10 mouse cellular contexts compared by ENCODE assay signal in the genomic region with DNA sequence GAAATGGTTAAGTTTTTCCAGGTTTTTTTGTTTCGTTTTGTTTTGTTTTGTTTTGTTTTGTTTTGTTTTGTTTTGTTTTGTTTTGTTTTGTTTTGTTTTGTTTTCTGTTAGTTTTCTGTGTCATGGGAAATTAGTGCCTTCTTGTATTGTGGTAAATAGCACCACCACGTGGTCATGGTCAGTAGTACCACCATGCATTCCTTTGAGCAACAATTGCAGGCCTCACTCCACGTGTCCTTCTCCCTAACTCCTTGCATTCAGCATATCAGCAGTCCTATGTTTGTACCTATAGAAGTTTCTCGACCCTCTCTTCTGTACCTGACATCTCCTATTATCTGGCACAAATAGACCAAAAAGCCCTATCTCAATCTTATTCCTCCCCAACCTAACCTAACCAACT. TPM values are rescaled to one million over a fixed set of nuclear protein-coding genes. Genes with fewer than 3 reads are reported as not detected.
DNase-seq lines count a peak whose midpoint lies in the region; ATAC-seq lines count a peak whose summit lies in the region.
"Had no signal": no experiment of that assay in that cellular context is flagged by ENCODE, and none has a peak within 500 bp of the region (broad histone marks: within the 10 kb centered on the region; RNA-seq: fewer than 3 reads in every experiment).

No protein-coding gene starts in this region.

- H3K27ac ChIP-seq in midbrain, embryonic 11.5 days (ENCODE audit: low read depth, low read length): no peak overlapping the region
- H3K27ac ChIP-seq in midbrain, embryonic 16.5 days (ENCODE audit: low read length): no peak overlapping the region
- H3K27ac ChIP-seq in neural tube, embryonic 14.5 days (ENCODE audit: low read depth, low read length): no peak overlapping the region
- H3K27ac ChIP-seq: neural tube, embryonic 13.5 days had no signal

- H3K36me3 ChIP-seq in midbrain, embryonic 11.5 days (ENCODE audit: control insufficient read depth, insufficient read depth, low read length): no peaks in the 10 kb centered on the region
- H3K36me3 ChIP-seq in midbrain, embryonic 16.5 days (ENCODE audit: control insufficient read depth, insufficient read depth, low read length): no peaks in the 10 kb centered on the region
- H3K36me3 ChIP-seq in neural tube, embryonic 14.5 days (ENCODE audit: control insufficient read depth, insufficient read depth, low read length): no peaks in the 10 kb centered on the region
- H3K36me3 ChIP-seq: neural tube, embryonic 13.5 days had no signal

- ATAC-seq in midbrain, embryonic 11.5 days (ENCODE audit: low FRiP score): peak; percentile 48; the same call in 1 of the 2 replicates
- no peak for ATAC-seq in midbrain, embryonic 16.5 days
- peak; percentile 31; the same call in 1 of the 2 replicates for ATAC-seq in neural tube, embryonic 14.5 days (ENCODE audit: low read depth)
- no peak for ATAC-seq in erythroblast, adult 5-6 weeks (replicated peaks; ENCODE audit: low FRiP score, poor library complexity, severe bottlenecking)

- H3K4me2 ChIP-seq in midbrain, embryonic 11.5 days: no peak overlapping the region
- H3K4me2 ChIP-seq in midbrain, embryonic 16.5 days (ENCODE audit: low read length): no peak overlapping the region
- H3K4me2 ChIP-seq in neural tube, embryonic 14.5 days (ENCODE audit: low read depth, low read length): no peak overlapping the region
- H3K4me2 ChIP-seq: neural tube, embryonic 13.5 days had no signal

- no peak overlapping the region for H3K4me3 ChIP-seq in midbrain, embryonic 11.5 days (ENCODE audit: low read depth, low read length)
- H3K4me3 ChIP-seq in midbrain, embryonic 16.5 days (ENCODE audit: low read depth, low read length): no peak overlapping the region
- no peak overlapping the region for H3K4me3 ChIP-seq in neural tube, embryonic 14.5 days (ENCODE audit: low read depth, low read length)
- H3K4me3 ChIP-seq: neural tube, embryonic 13.5 days had no signal

- no peaks in the 10 kb centered on the region for H3K9me3 ChIP-seq in midbrain, embryonic 11.5 days (ENCODE audit: control insufficient read depth, low read length)
- H3K9me3 ChIP-seq in midbrain, embryonic 16.5 days (replicated peaks; ENCODE audit: control insufficient read depth, low read length, poor library complexity, severe bottlenecking): no peaks in the 10 kb centered on the region
- no peaks in the 10 kb centered on the region for H3K9me3 ChIP-seq in neural tube, embryonic 14.5 days (ENCODE audit: control insufficient read depth, low read length)
- H3K9me3 ChIP-seq: neural tube, embryonic 13.5 days had no signal

- WGBS in midbrain, embryonic 11.5 days: 12% methylated on average over 4 of the region's 4 CpGs
- 10% methylated on average over 4 of the region's 4 CpGs for WGBS in midbrain, embryonic 16.5 days
- 10% methylated on average over 4 of the region's 4 CpGs for WGBS in neural tube, embryonic 14.5 days

- H3K9ac ChIP-seq in midbrain, embryonic 11.5 days (ENCODE audit: low read length): no peak overlapping the region
- H3K9ac ChIP-seq in midbrain, embryonic 16.5 days (ENCODE audit: low read depth, low read length): no peak overlapping the region
- no peak overlapping the region for H3K9ac ChIP-seq in neural tube, embryonic 14.5 days (replicated peaks; ENCODE audit: low read depth, low read length)
- H3K9ac ChIP-seq: neural tube, embryonic 13.5 days had no signal

- intact Hi-C loops in left cerebral cortex, postnatal 10 days (cut with DNase I): no loop called here

- DNase-seq in midbrain, embryonic 11.5 days (ENCODE audit: low spot score, missing footprints): peak; percentile 92
- peak; percentile 76 for DNase-seq in adipocyte (ENCODE audit: low spot score)
- DNase-seq in embryo, embryonic 10 days (ENCODE audit: low spot score): peak; percentile 85
- DNase-seq in heart, postnatal 4 days: peak; percentile 63
- DNase-seq in left cerebral cortex, postnatal 10 days (ENCODE audit: extremely low spot score in 1 of 2, low spot score in 2 of 2): peak; percentile 25 to 45

- H3K4me1 ChIP-seq in midbrain, embryonic 11.5 days (ENCODE audit: control insufficient read depth, insufficient read depth, low read length): no peaks in the 10 kb centered on the region
- H3K4me1 ChIP-seq in midbrain, embryonic 16.5 days (ENCODE audit: control insufficient read depth, insufficient read depth, low read length): no peaks in the 10 kb centered on the region
- H3K4me1 ChIP-seq in neural tube, embryonic 14.5 days (ENCODE audit: control insufficient read depth, insufficient read depth, low read length): no peaks in the 10 kb centered on the region
- H3K4me1 ChIP-seq: neural tube, embryonic 13.5 days had no signal

- H3K27me3 ChIP-seq in midbrain, embryonic 11.5 days (ENCODE audit: control insufficient read depth, insufficient read depth, low read length): no peaks in the 10 kb centered on the region
- H3K27me3 ChIP-seq in midbrain, embryonic 16.5 days (ENCODE audit: control insufficient read depth, insufficient read depth, low read depth, low read length): no peaks in the 10 kb centered on the region
- no peaks in the 10 kb centered on the region for H3K27me3 ChIP-seq in neural tube, embryonic 14.5 days (ENCODE audit: control insufficient read depth, insufficient read depth, low read length)
- H3K27me3 ChIP-seq: neural tube, embryonic 13.5 days had no signal

RNA-seq across cellular contexts. Expression of a gene that starts 2.3 kb away (rescaled TPM):
- not detected in 2 replicates for polyA plus RNA-seq in midbrain, embryonic 11.5 days (2014; fragmentation: Nextera tagmentation; extraction: Ambion mirVana)
- not detected in 2 replicates for polyA plus RNA-seq in midbrain, embryonic 16.5 days (2015; fragmentation: Nextera tagmentation; extraction: Ambion mirVana)
- not detected for total RNA-seq in heart, postnatal 4 days (2021)
- not detected for total RNA-seq in left cerebral cortex, postnatal 10 days (2021)
- polyA plus RNA-seq in neural tube, embryonic 14.5 days (2014; fragmentation: Nextera tagmentation; extraction: Ambion mirVana): not detected in 2 replicates
- not detected in 2 replicates for total RNA-seq in erythroblast, adult 5-6 weeks (2015; ENCODE audit: low replicate concordance)
- total RNA-seq in erythroblast, adult 5-6 weeks (2017; ENCODE audit: low replicate concordance): not detected in 2 replicates
- total RNA-seq: gastrocnemius, postnatal 36 days had no signal
- polyA plus RNA-seq: neural tube, embryonic 13.5 days had no signal

Comparison
In these comparisons a context has a peak if more than half of its experiments do, and no peak if none do; other contexts are left out.
1. ATAC-seq: peak in midbrain, embryonic 11.5 days (single experiment) and neural tube, embryonic 14.5 days (single experiment); none in midbrain, embryonic 16.5 days (single experiment) and erythroblast, adult 5-6 weeks (single experiment).
2. DNase-seq: peak in every context shown above with its lines; median percentile 92 in midbrain, embryonic 11.5 days; 85 in embryo, embryonic 10 days; 76 in adipocyte; 63 in heart, postnatal 4 days; 35 in left cerebral cortex, postnatal 10 days.